Mouse (Mus musculus): ENCODE results near the gene Astn2.

The Astn2 gene

GRCm38 (mm10) chr4:65864551-65864950 is 539.9 kb downstream of the Astn2 start:
- DNase-seq (ENCODE audit: low read depth, low spot score): no peak

GRCm38 (mm10) chr4:65843191-65843590 is 561.2 kb downstream of the Astn2 start:
- no peak for DNase-seq (ENCODE audit: low read depth, low spot score)

- DNase-seq (ENCODE audit: low read depth, low spot score): no peak
Measured at GRCm38 (mm10) chr4:65839550-65840000, 564.8 kb downstream of the Astn2 start.

GRCm38 (mm10) chr4:65838781-65839180 is 565.6 kb downstream of the Astn2 start:
- DNase-seq (ENCODE audit: low read depth, low spot score): no peak

GRCm38 (mm10) chr4:65832971-65833370 is 571.4 kb downstream of the Astn2 start:
- DNase-seq (ENCODE audit: low read depth, low spot score): no peak

- DNase-seq (ENCODE audit: low read depth, low spot score): no peak
Measured at GRCm38 (mm10) chr4:65831872-65832271, 572.5 kb downstream of the Astn2 start.

- no peak for DNase-seq (ENCODE audit: low read depth, low spot score)
Measured at GRCm38 (mm10) chr4:65830495-65830894, 573.9 kb downstream of the Astn2 start.

GRCm38 (mm10) chr4:65821070-65821469 is 583.3 kb downstream of the Astn2 start:
- DNase-seq (ENCODE audit: low read depth, low spot score): no peak

- DNase-seq (ENCODE audit: low read depth, low spot score): no peak
Measured at GRCm38 (mm10) chr4:65820236-65820635, 584.2 kb downstream of the Astn2 start.

- no peak for DNase-seq (ENCODE audit: low read depth, low spot score)
Measured at GRCm38 (mm10) chr4:65819835-65820234, 584.6 kb downstream of the Astn2 start.

GRCm38 (mm10) chr4:65814176-65814535 is 590.3 kb downstream of the Astn2 start:
- DNase-seq (ENCODE audit: low read depth, low spot score): no peak

GRCm38 (mm10) chr4:65813500-65814175 is 590.8 kb downstream of the Astn2 start:
- no peak for DNase-seq (ENCODE audit: low read depth, low spot score)

- no peak for DNase-seq (ENCODE audit: low read depth, low spot score)
Measured at GRCm38 (mm10) chr4:65807341-65807740, 597.1 kb downstream of the Astn2 start.

- DNase-seq (ENCODE audit: low read depth, low spot score): no peak
Measured at GRCm38 (mm10) chr4:65801204-65801603, 603.2 kb downstream of the Astn2 start.

- DNase-seq (ENCODE audit: low read depth, low spot score): peak; percentile 5
Measured at GRCm38 (mm10) chr4:65791051-65791450, 613.4 kb downstream of the Astn2 start.

GRCm38 (mm10) chr4:65773368-65774010 is 630.9 kb downstream of the Astn2 start:
- DNase-seq (ENCODE audit: low read depth, low spot score): no peak

- no peak for DNase-seq (ENCODE audit: low read depth, low spot score)
Measured at GRCm38 (mm10) chr4:65770952-65771351, 633.5 kb downstream of the Astn2 start.

- DNase-seq (ENCODE audit: low read depth, low spot score): no peak
Measured at GRCm38 (mm10) chr4:65767919-65768318, 636.5 kb downstream of the Astn2 start.

- DNase-seq (ENCODE audit: low read depth, low spot score): no peak
Measured at GRCm38 (mm10) chr4:65767431-65767830, 637.0 kb downstream of the Astn2 start.

GRCm38 (mm10) chr4:65765312-65765711 is 639.1 kb downstream of the Astn2 start:
- DNase-seq (ENCODE audit: low read depth, low spot score): no peak

GRCm38 (mm10) chr4:65764275-65764674 is 640.1 kb downstream of the Astn2 start:
- DNase-seq (ENCODE audit: low read depth, low spot score): no peak

GRCm38 (mm10) chr4:65763823-65764222 is 640.6 kb downstream of the Astn2 start:
- DNase-seq (ENCODE audit: low read depth, low spot score): no peak

- DNase-seq (ENCODE audit: low read depth, low spot score): no peak
Measured at GRCm38 (mm10) chr4:65762116-65762515, 642.3 kb downstream of the Astn2 start.

Data from 3T3-L1 (cell line).